Mouse (Mus musculus) limb, embryonic 15.5 days (tissue): ENCODE measurements at regions not wholly inside any gene's neighbourhood (a gene's known extent, or its start where the extent isn't known, plus 50 kb on each side); places are given as distances from the start of the nearest gene placed in this dataset.

Experiments used
- ATAC-seq: fragments of 200-750 bp; cut with Nextera tagmentation; 2 replicates; pipeline ENCODE4 v1.8.0; 2017; ENCODE audit warnings: low read depth, moderate TSS enrichment; ENCODE audit not compliant: insufficient number of reproducible peaks, low FRiP score, low TSS enrichment
- H3K27ac ChIP-seq: fragments of 300-500 bp; sonication (generic); 2 replicates; pipeline ENCODE4 v1.5.1; 2015; ENCODE audit warnings: moderate library complexity, mild to moderate bottlenecking, inconsistent platforms
- H3K27me3 ChIP-seq: fragments of 300-500 bp; sonication (generic); 2 replicates; pipeline ENCODE4 v1.6.1; 2015; ENCODE audit warnings: inconsistent platforms
- H3K36me3 ChIP-seq: fragments of 300-500 bp; sonication (generic); 2 replicates; pipeline ENCODE4 v1.6.1; 2015; ENCODE audit warnings: inconsistent platforms
- H3K4me1 ChIP-seq: fragments of 300-500 bp; sonication (generic); 2 replicates; pipeline ENCODE4 v1.6.1; 2015; ENCODE audit warnings: inconsistent platforms
- H3K4me2 ChIP-seq: fragments of 300-500 bp; sonication (generic); 2 replicates; pipeline ENCODE4 v1.6.1; 2015; ENCODE audit warnings: mild to moderate bottlenecking, inconsistent platforms
- H3K4me3 ChIP-seq: fragments of 300-500 bp; sonication (generic); 2 replicates; pipeline ENCODE4 v1.5.1; 2015; ENCODE audit warnings: mild to moderate bottlenecking, inconsistent platforms
- H3K9ac ChIP-seq: fragments of 300-500 bp; sonication (generic); 2 replicates; pipeline ENCODE4 v1.6.1; 2015; ENCODE audit warnings: inconsistent platforms
- H3K9me3 ChIP-seq: fragments of 300-500 bp; sonication (generic); 2 replicates; pipeline ENCODE4 v1.6.1; 2016; ENCODE audit warnings: inconsistent platforms
- WGBS: fragments of 180-500 bp; shearing (Covaris S2); methylation state at CpG from one replicate; pipeline ENCODE4 v1.1.7; 2015; 5-methylcytosine and 5-hydroxymethylcytosine counted together

DNA sequence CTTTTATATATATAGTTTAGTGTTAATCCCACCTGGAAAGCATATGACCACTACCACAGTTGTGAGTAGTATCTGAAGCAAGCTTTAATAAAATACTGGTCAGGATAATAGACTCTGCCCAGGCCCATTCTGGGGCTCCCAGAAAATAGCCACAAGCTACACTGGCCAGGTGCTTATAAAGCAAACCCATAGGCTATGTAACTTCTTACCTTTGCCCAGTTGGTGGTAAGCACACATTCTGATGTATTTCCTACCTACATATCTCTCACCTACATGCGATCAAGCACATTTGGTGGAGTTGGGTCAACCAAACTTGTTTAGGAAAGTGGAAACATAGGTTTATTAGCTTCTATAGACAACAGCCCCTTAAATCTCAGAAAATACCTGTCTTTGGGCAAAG is 81.4 kb upstream of the Syt6 start:
- H3K4me1 ChIP-seq: no peaks in the 10 kb centered on the region
- ATAC-seq: no peak
- no peak overlapping the region for H3K4me2 ChIP-seq
- H3K27ac ChIP-seq: no peak overlapping the region
- H3K9ac ChIP-seq: no peak overlapping the region
- 86% methylated on average over 1 of the region's 1 CpGs for WGBS
- H3K9me3 ChIP-seq: no peaks in the 10 kb centered on the region
- no peak overlapping the region for H3K4me3 ChIP-seq
- no peaks in the 10 kb centered on the region for H3K36me3 ChIP-seq
- no peaks in the 10 kb centered on the region for H3K27me3 ChIP-seq

GRCm38 (mm10) chr3:103494043-103494442 is 81.0 kb upstream of the Syt6 start:
- Histone ChIP-seq H3K27ac (no peak overlapping the region), H3K9me3 (no peaks in the 10 kb centered on the region), H3K9ac (no peak overlapping the region), H3K36me3 (no peaks in the 10 kb centered on the region), H3K27me3 (no peaks in the 10 kb centered on the region), H3K4me2 (no peak overlapping the region), H3K4me3 (no peak overlapping the region), H3K4me1 (no peaks in the 10 kb centered on the region)
- no peak for ATAC-seq
- 73% methylated on average over 3 of the region's 3 CpGs for WGBS

- no peak overlapping the region for H3K4me3 ChIP-seq
- no peak overlapping the region for H3K27ac ChIP-seq
- 83% methylated on average over 6 of the region's 6 CpGs for WGBS
- H3K9me3 ChIP-seq: no peaks in the 10 kb centered on the region
- H3K36me3 ChIP-seq: no peaks in the 10 kb centered on the region
- no peak overlapping the region for H3K9ac ChIP-seq
- H3K4me1 ChIP-seq: no peaks in the 10 kb centered on the region
- H3K27me3 ChIP-seq: no peaks in the 10 kb centered on the region
- no peak for ATAC-seq
- no peak overlapping the region for H3K4me2 ChIP-seq
These were observed 78.9 kb upstream of the Syt6 start for GRCm38 (mm10) chr3:103496083-103496482.

GRCm38 (mm10) chr3:103496683-103497082 is 78.3 kb upstream of the Syt6 start:
- H3K36me3 ChIP-seq: no peaks in the 10 kb centered on the region
- no peak overlapping the region for H3K27ac ChIP-seq
- no peaks in the 10 kb centered on the region for H3K9me3 ChIP-seq
- 41% methylated on average over 3 of the region's 3 CpGs for WGBS
- H3K4me1 ChIP-seq: no peaks in the 10 kb centered on the region
- no peak overlapping the region for H3K9ac ChIP-seq
- H3K4me3 ChIP-seq: no peak overlapping the region
- no peak overlapping the region for H3K4me2 ChIP-seq
- no peaks in the 10 kb centered on the region for H3K27me3 ChIP-seq
- no peak for ATAC-seq

DNA sequence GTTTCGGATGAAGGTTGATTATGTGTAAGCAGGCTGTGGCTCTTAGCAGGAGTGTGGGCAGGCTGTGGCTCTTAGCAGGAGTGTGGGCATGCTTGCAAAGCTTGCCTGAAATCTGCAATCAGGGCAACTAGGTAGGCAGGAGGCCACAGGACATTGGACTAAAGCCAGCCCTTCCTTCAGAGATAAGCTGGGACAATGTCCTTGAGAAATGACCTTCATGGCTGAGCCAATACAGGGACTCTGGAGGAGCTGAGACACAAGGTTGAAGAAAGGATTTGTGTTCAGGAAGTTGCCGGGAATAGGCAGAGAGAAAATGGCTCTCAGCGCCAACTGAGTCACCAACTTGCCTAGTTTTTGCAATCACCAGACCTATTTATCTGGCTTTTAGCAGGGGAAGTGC is 77.3 kb upstream of the Syt6 start:
- Histone ChIP-seq H3K36me3 (no peaks in the 10 kb centered on the region), H3K9ac (no peak overlapping the region), H3K27ac (no peak overlapping the region), H3K4me3 (no peak overlapping the region), H3K4me1 (no peaks in the 10 kb centered on the region), H3K4me2 (no peak overlapping the region), H3K9me3 (no peaks in the 10 kb centered on the region), H3K27me3 (no peaks in the 10 kb centered on the region)
- WGBS: 89% methylated on average over 3 of the region's 3 CpGs
- ATAC-seq: no peak

GRCm38 (mm10) chr3:103498458-103498857 is 76.6 kb upstream of the Syt6 start:
- Histone ChIP-seq H3K27ac (no peak overlapping the region), H3K9me3 (no peaks in the 10 kb centered on the region), H3K27me3 (no peaks in the 10 kb centered on the region), H3K9ac (no peak overlapping the region), H3K4me1 (no peaks in the 10 kb centered on the region), H3K36me3 (no peaks in the 10 kb centered on the region), H3K4me3 (no peak overlapping the region), H3K4me2 (no peak overlapping the region)
- ATAC-seq: no peak
- WGBS: 82% methylated on average over 4 of the region's 4 CpGs

DNA sequence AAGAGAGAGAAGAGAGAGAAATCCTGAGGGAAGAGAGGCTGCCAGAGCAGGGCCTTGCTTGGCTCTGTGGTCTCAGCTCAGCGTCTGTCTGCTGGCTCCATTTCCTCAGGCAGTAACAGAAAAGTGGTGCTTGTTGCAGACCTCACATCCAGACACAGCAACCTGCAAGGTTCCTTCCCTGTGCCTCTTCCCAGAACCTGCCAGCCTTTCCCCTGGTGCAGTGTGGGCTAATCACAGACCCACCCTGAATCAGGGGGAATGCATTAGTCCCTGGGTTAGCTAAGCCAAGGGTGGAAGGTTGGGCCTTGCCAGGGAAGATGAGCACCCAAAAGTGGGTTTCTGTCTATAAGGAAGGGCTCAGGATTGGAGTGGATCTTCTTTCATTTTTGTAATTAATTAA is 75.2 kb upstream of the Syt6 start:
- Histone ChIP-seq H3K4me3 (no peak overlapping the region), H3K4me2 (no peak overlapping the region), H3K4me1 (no peaks in the 10 kb centered on the region), H3K27ac (no peak overlapping the region), H3K27me3 (no peaks in the 10 kb centered on the region), H3K9ac (no peak overlapping the region), H3K36me3 (no peaks in the 10 kb centered on the region), H3K9me3 (no peaks in the 10 kb centered on the region)
- 23% methylated on average over 1 of the region's 1 CpGs for whole genome bisulfite sequencing
- no peak for ATAC-seq

- H3K4me2 ChIP-seq: no peak overlapping the region
- H3K27me3 ChIP-seq: no peaks in the 10 kb centered on the region
- H3K9me3 ChIP-seq: no peaks in the 10 kb centered on the region
- H3K27ac ChIP-seq: no peak overlapping the region
- H3K4me3 ChIP-seq: no peak overlapping the region
- H3K36me3 ChIP-seq: no peaks in the 10 kb centered on the region
- H3K4me1 ChIP-seq: no peaks in the 10 kb centered on the region
- WGBS: 38% methylated on average over 4 of the region's 4 CpGs
- ATAC-seq: no peak
- no peak overlapping the region for H3K9ac ChIP-seq
These were observed 74.7 kb upstream of the Syt6 start for GRCm38 (mm10) chr3:103500366-103500765.

GRCm38 (mm10) chr3:103504160-103504559 is 70.9 kb upstream of the Syt6 start:
- no peaks in the 10 kb centered on the region for H3K27me3 ChIP-seq
- H3K4me1 ChIP-seq: no peaks in the 10 kb centered on the region
- no peak overlapping the region for H3K4me3 ChIP-seq
- H3K36me3 ChIP-seq: no peaks in the 10 kb centered on the region
- no peak for ATAC-seq
- H3K9me3 ChIP-seq: no peaks in the 10 kb centered on the region
- 69% methylated on average over 3 of the region's 3 CpGs for WGBS
- H3K27ac ChIP-seq: no peak overlapping the region
- no peak overlapping the region for H3K4me2 ChIP-seq
- H3K9ac ChIP-seq: no peak overlapping the region

GRCm38 (mm10) chr3:103513411-103513810 is 61.6 kb upstream of the Syt6 start:
- no peak overlapping the region for H3K4me2 ChIP-seq
- H3K36me3 ChIP-seq: no peaks in the 10 kb centered on the region
- no peak overlapping the region for H3K4me3 ChIP-seq
- H3K9ac ChIP-seq: no peak overlapping the region
- H3K27me3 ChIP-seq: no peaks in the 10 kb centered on the region
- 73% methylated on average over 6 of the region's 6 CpGs for WGBS
- H3K9me3 ChIP-seq: no peaks in the 10 kb centered on the region
- ATAC-seq: no peak
- no peak overlapping the region for H3K27ac ChIP-seq
- H3K4me1 ChIP-seq: no peaks in the 10 kb centered on the region

GRCm38 (mm10) chr3:103514061-103514460 is 61.0 kb upstream of the Syt6 start:
- Histone ChIP-seq H3K9me3 (no peaks in the 10 kb centered on the region), H3K27ac (peak overlapping the region; percentile 11; the same call in 1 of the 2 replicates), H3K4me3 (no peak overlapping the region), H3K36me3 (no peaks in the 10 kb centered on the region), H3K9ac (no peak overlapping the region), H3K4me1 (no peaks in the 10 kb centered on the region), H3K4me2 (no peak overlapping the region), H3K27me3 (no peaks in the 10 kb centered on the region)
- 54% methylated on average over 7 of the region's 7 CpGs for WGBS
- ATAC-seq: no peak

- Histone ChIP-seq H3K9ac (no peak overlapping the region), H3K27ac (no peak overlapping the region), H3K36me3 (no peaks in the 10 kb centered on the region), H3K27me3 (no peaks in the 10 kb centered on the region), H3K9me3 (no peaks in the 10 kb centered on the region), H3K4me3 (no peak overlapping the region), H3K4me2 (no peak overlapping the region), H3K4me1 (no peaks in the 10 kb centered on the region)
- ATAC-seq: no peak
- 34% methylated on average over 5 of the region's 5 CpGs for WGBS
These were observed 59.1 kb upstream of the Syt6 start for GRCm38 (mm10) chr3:103515946-103516345.
